Mouse (Mus musculus) liver, postnatal 0 days (tissue): ENCODE results near the gene Gm45208.

Experiments used
- CTCF ChIP-seq: sonication (generic); IDR thresholded peaks from 2 replicates; pipeline ENCODE4 v1.5.1; 2016; ENCODE audit warnings: antibody characterized with exemption, low read depth
- EP300 ChIP-seq: IDR thresholded peaks from 2 replicates; pipeline ENCODE4 v1.6.1; 2016; ENCODE audit warnings: antibody characterized with exemption, low read depth, mild to moderate bottlenecking

GRCm38 (mm10) chrX:7680057-7680412, 42.0 kb upstream of the Gm45208 start:
- TF ChIP-seq CTCF (no peak), EP300 (no peak)
